Mouse (Mus musculus): Measurements from ENCODE around the gene Cbln3.

Gene Cbln3

GRCm38 (mm10) chr14:55845506-55846294, 38.5 kb downstream of the Cbln3 start:
- DNase-seq (ENCODE audit: low spot score in 2 of 2): no peak

GRCm38 (mm10) chr14:55842794-55843193, 41.4 kb downstream of the Cbln3 start:
- no peak for DNase-seq (ENCODE audit: low spot score in 2 of 2)

- no peak for DNase-seq (ENCODE audit: low spot score in 2 of 2)
Measured at GRCm38 (mm10) chr14:55840853-55841366, 43.3 kb downstream of the Cbln3 start.

DNA sequence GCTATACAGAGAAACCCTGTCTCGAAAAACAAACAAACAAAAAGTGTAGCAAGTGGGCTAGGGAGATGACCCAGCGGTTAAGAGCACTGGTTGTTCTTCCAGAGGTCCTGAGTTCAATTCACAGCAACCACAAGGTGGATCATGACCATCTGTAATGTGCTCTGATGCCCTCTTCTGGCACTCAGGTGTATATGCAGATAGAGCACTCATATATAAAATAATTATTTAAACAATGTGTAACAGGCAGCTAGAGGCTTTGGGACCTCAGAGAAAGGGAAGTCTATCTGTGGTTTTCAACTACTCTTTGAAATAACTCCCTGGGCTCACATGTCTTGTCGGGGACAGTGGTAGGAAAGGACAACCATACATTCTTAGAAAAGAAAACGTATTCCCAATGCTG, 45.5 kb downstream of the Cbln3 start:
- no peak for DNase-seq (ENCODE audit: low spot score in 2 of 2)

- DNase-seq (ENCODE audit: low spot score in 2 of 2): no peak
Measured at GRCm38 (mm10) chr14:55838312-55838711, 45.9 kb downstream of the Cbln3 start.

DNA sequence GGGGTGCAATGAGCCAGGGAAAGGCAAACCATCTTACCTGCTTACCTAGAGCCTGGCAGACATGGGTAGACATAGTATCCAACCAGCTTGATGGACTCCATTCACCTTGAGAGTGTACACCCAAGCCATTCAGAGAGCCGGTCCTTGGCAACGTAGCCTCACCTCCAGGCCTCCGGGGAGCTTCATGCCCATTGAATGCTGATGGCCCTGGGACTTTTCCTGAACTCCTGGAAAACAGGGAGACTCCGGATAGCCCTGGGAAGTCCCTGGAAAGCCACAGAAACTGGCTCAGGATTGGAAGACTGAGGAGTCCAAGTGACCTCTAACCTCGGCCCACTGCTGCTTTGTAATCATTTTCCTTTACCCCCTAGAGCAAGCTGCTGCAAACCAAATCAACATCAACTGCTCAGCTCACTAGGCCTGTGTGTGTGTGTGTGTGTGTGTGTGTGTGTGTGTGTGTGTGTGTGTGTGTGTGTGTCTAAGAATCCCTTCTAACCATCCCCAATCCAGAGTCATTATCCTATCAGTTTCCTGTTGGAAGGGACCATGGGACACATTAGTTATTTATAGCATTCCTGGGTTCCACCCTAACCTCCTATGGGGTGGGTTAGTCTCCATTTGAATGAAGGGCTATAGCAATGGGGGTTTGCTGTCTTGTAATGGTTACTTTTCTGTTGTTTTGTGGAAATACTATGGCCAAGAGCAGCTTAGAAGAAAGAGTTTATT, 49.2 kb downstream of the Cbln3 start:
- DNase-seq (ENCODE audit: low spot score in 2 of 2): no peak

DNA sequence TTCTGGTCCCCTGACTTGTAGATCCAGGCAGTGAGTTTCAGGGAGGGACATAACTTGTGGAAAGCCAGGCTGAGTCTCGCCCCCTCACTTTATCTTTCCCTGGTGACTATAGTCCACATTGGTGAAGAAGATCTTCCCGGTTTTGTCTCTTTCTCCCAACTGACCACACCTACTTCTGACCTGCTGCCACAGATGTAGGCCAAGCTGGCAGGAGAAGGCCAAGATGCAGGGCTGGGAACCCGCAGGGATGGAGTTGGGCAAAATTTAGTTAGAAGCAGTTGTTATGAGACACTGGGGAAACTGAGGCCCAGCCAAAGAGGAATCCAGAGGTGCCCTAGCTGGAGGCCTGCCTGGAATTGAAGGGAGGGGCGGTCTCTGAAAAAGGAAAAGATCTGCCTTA, 51.1 kb downstream of the Cbln3 start:
- DNase-seq (ENCODE audit: low spot score in 2 of 2): no peak

DNA sequence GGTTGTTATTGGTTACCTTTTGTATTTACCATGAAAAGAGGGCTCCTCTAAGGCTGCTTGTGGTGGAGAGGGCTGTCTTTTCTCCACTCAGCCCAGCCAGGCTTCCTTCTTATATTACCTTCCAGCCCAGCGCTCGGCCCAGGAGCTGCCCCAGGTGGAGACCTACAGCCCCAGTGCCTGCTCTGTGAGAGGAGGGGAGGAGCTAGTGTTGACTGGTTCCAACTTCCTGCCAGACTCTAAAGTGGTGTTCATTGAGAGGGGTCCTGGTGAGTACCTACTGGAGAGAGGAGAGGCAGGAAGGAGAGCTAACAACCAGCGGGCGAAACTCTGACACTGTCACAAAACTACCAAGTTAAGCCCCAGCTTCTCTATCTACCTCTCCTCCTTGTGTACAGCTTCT, 53.9 kb downstream of the Cbln3 start:
- DNase-seq (ENCODE audit: low spot score in 2 of 2): no peak

DNA sequence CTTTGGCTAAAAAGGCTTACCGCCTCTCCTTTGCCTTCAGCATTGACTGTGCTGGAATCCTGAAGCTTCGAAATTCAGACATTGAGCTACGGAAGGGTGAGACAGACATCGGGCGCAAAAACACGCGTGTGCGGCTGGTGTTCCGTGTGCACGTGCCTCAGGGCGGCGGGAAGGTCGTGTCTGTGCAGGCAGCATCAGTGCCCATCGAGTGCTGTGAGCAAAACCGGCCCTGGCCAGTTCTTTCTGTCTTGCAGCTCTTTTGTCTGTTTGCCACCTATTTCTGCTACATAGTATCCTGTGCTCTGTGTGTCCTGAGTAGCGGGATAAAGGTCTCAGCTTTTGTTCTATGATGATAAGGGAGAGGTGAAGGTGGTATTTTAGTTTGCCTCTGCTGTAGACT, 54.3 kb downstream of the Cbln3 start:
- DNase-seq (ENCODE audit: low spot score in 2 of 2): no peak
